Mouse (Mus musculus): ENCODE measurements at regions not wholly inside any gene's neighbourhood (a gene's known extent, or its start where the extent isn't known, plus 50 kb on each side); places are given as distances from the start of the nearest gene placed in this dataset.

DNA sequence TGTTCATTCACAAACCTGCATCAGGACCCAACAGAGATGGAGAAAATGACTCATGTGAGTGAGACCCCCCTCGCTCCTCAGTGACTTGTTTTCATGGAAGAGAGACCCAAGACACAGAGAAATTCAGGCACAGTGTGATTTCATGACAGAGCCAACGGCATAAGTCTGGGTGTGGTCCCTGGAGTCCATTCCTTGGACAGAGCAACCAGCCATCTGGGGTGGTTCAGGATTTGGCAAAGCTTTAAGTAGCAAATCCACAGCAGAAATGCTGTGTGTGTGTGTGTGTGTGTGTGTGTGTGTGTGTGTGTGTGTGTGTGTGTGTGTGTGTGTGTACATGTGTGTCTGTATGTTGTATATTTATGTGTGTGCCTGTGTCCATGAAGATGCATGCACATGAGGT, 101.0 kb upstream of the Tmem132c start:
- TF ChIP-seq CTCF (IDR thresholded peaks at IDR 0.05) = no peak
- TF ChIP-seq EP300 (IDR thresholded peaks at IDR 0.05) = no peak

Measured in lung, postnatal 0 days (tissue).